14 mouse cellular contexts compared by ENCODE assay signal in genomic region chr3:65764511-65765508, GRCm38 (mm10).
DNase-seq lines count a peak whose midpoint lies in the region; ATAC-seq lines count a peak whose summit lies in the region.
"Had no signal": no experiment of that assay in that cellular context is flagged by ENCODE, and none has a peak within 500 bp of the region (broad histone marks: within the 10 kb centered on the region; RNA-seq: fewer than 3 reads in every experiment).

No protein-coding gene starts in this region.

- H3K9me3 ChIP-seq in hindbrain, embryonic 14.5 days (ENCODE audit: control insufficient read depth, low read length), result no peaks in the 10 kb centered on the region
- no peaks in the 10 kb centered on the region for H3K9me3 ChIP-seq in hindbrain, embryonic 12.5 days (replicated peaks)
- no peaks in the 10 kb centered on the region for H3K9me3 ChIP-seq in kidney, embryonic 16.5 days (ENCODE audit: low read length)
- no peaks in the 10 kb centered on the region for H3K9me3 ChIP-seq in midbrain, embryonic 16.5 days (replicated peaks; ENCODE audit: control insufficient read depth, low read length, poor library complexity, severe bottlenecking)
- H3K9me3 ChIP-seq: embryonic facial prominence, embryonic 12.5 days; heart, embryonic 13.5 days; neural tube, embryonic 12.5 days; stomach, embryonic 15.5 days had no signal

- H3K27me3 ChIP-seq in hindbrain, embryonic 14.5 days (ENCODE audit: control insufficient read depth, insufficient read depth, low read length), result no peaks in the 10 kb centered on the region
- no peaks in the 10 kb centered on the region for H3K27me3 ChIP-seq in hindbrain, embryonic 12.5 days
- no peaks in the 10 kb centered on the region for H3K27me3 ChIP-seq in kidney, embryonic 16.5 days (ENCODE audit: insufficient read depth, low read length)
- H3K27me3 ChIP-seq in midbrain, embryonic 16.5 days (ENCODE audit: control insufficient read depth, insufficient read depth, low read depth, low read length), result no peaks in the 10 kb centered on the region
- H3K27me3 ChIP-seq: embryonic facial prominence, embryonic 12.5 days; heart, embryonic 13.5 days; neural tube, embryonic 12.5 days; stomach, embryonic 15.5 days had no signal

- peaks cover 7% of the 10 kb centered on the region for H3K4me1 ChIP-seq in hindbrain, embryonic 14.5 days (replicated peaks; ENCODE audit: control insufficient read depth, insufficient read depth, low read length)
- peaks cover 4% of the 10 kb centered on the region for H3K4me1 ChIP-seq in hindbrain, embryonic 12.5 days
- H3K4me1 ChIP-seq in kidney, embryonic 16.5 days (ENCODE audit: insufficient read depth, low read length), result 0 out of 2 replicates have a peak, but pooled peaks cover 4% of the 10 kb centered on the region
- peaks cover 3% of the 10 kb centered on the region; the same call in 1 of the 2 replicates for H3K4me1 ChIP-seq in midbrain, embryonic 16.5 days (ENCODE audit: control insufficient read depth, insufficient read depth, low read length)
- H3K4me1 ChIP-seq: embryonic facial prominence, embryonic 12.5 days; neural tube, embryonic 12.5 days; stomach, embryonic 15.5 days had no signal

- H3K9ac ChIP-seq in hindbrain, embryonic 14.5 days, result no peak overlapping the region
- H3K9ac ChIP-seq in hindbrain, embryonic 12.5 days, result no peak overlapping the region
- no peak overlapping the region for H3K9ac ChIP-seq in kidney, embryonic 16.5 days (replicated peaks; ENCODE audit: low read length)
- H3K9ac ChIP-seq in midbrain, embryonic 16.5 days (ENCODE audit: low read depth, low read length), result no peak overlapping the region
- H3K9ac ChIP-seq: embryonic facial prominence, embryonic 12.5 days; heart, embryonic 13.5 days; neural tube, embryonic 12.5 days; stomach, embryonic 15.5 days had no signal

- no peak overlapping the region for H3K27ac ChIP-seq in hindbrain, embryonic 14.5 days
- no peak overlapping the region for H3K27ac ChIP-seq in hindbrain, embryonic 12.5 days
- H3K27ac ChIP-seq in kidney, embryonic 16.5 days (ENCODE audit: low read length), result no peak overlapping the region
- H3K27ac ChIP-seq in midbrain, embryonic 16.5 days (ENCODE audit: low read length), result no peak overlapping the region
- H3K27ac ChIP-seq: embryonic facial prominence, embryonic 12.5 days; heart, embryonic 13.5 days; left cerebral cortex, adult 2 months; neural tube, embryonic 12.5 days; stomach, embryonic 15.5 days had no signal

- ATAC-seq in CD4-positive, CD25-positive, alpha-beta regulatory T cell, adult 4 months, result no peak
- ATAC-seq in hindbrain, embryonic 14.5 days (ENCODE audit: low FRiP score), result 0 out of 2 replicates have a peak, but pooled peaks have one; percentile 60
- ATAC-seq in hindbrain, embryonic 12.5 days (ENCODE audit: low FRiP score), result no peak
- ATAC-seq in kidney, embryonic 16.5 days (ENCODE audit: low FRiP score, low TSS enrichment), result peak; percentile 73; the same call in 1 of the 2 replicates
- ATAC-seq in midbrain, embryonic 16.5 days, result peak; percentile 48

- 71% methylated on average over 20 of the region's 20 CpGs for WGBS in hindbrain, embryonic 14.5 days
- 75% methylated on average over 20 of the region's 20 CpGs for WGBS in hindbrain, embryonic 12.5 days
- WGBS in kidney, embryonic 16.5 days, result 74% methylated on average over 20 of the region's 20 CpGs
- WGBS in midbrain, embryonic 16.5 days, result 70% methylated on average over 20 of the region's 20 CpGs

- H3K36me3 ChIP-seq in hindbrain, embryonic 14.5 days (replicated peaks; ENCODE audit: control insufficient read depth, insufficient read depth), result no peaks in the 10 kb centered on the region
- no peaks in the 10 kb centered on the region for H3K36me3 ChIP-seq in hindbrain, embryonic 12.5 days
- no peaks in the 10 kb centered on the region for H3K36me3 ChIP-seq in kidney, embryonic 16.5 days (ENCODE audit: insufficient read depth, low read length)
- no peaks in the 10 kb centered on the region for H3K36me3 ChIP-seq in midbrain, embryonic 16.5 days (ENCODE audit: control insufficient read depth, insufficient read depth, low read length)
- H3K36me3 ChIP-seq: embryonic facial prominence, embryonic 12.5 days; heart, embryonic 13.5 days; neural tube, embryonic 12.5 days; stomach, embryonic 15.5 days had no signal

- DNase-seq in CD4-positive, CD25-positive, alpha-beta regulatory T cell, adult 2 months (ENCODE audit: low read depth, low spot score), result peak; percentile 1
- DNase-seq in hindbrain, embryonic 14.5 days (ENCODE audit: low spot score), result no peak
- DNase-seq in gastrocnemius, adult 8-10 months (ENCODE audit: low spot score in 2 of 2), result no peak
- no peak for DNase-seq in layer of hippocampus, adult 18-20 months (ENCODE audit: low spot score in 2 of 2)
- DNase-seq: lung, postnatal 10 days had no signal

- no peak overlapping the region for H3K4me2 ChIP-seq in hindbrain, embryonic 14.5 days (replicated peaks)
- H3K4me2 ChIP-seq in hindbrain, embryonic 12.5 days (replicated peaks), result no peak overlapping the region
- H3K4me2 ChIP-seq in kidney, embryonic 16.5 days (replicated peaks; ENCODE audit: low read depth, low read length), result no peak overlapping the region
- H3K4me2 ChIP-seq in midbrain, embryonic 16.5 days (ENCODE audit: low read length), result no peak overlapping the region
- H3K4me2 ChIP-seq: embryonic facial prominence, embryonic 12.5 days; heart, embryonic 13.5 days; neural tube, embryonic 12.5 days; stomach, embryonic 15.5 days had no signal

- H3K4me3 ChIP-seq in hindbrain, embryonic 14.5 days (replicated peaks; ENCODE audit: low read length), result no peak overlapping the region
- no peak overlapping the region for H3K4me3 ChIP-seq in hindbrain, embryonic 12.5 days
- no peak overlapping the region for H3K4me3 ChIP-seq in kidney, embryonic 16.5 days (ENCODE audit: low read length)
- no peak overlapping the region for H3K4me3 ChIP-seq in midbrain, embryonic 16.5 days (ENCODE audit: low read depth, low read length)
- H3K4me3 ChIP-seq: embryonic facial prominence, embryonic 12.5 days; heart, embryonic 13.5 days; left cerebral cortex, adult 2 months; neural tube, embryonic 12.5 days; stomach, embryonic 15.5 days had no signal

Comparison
In these comparisons a context has a peak if more than half of its experiments do, and no peak if none do; other contexts are left out.
1. ATAC-seq: peak in hindbrain, embryonic 14.5 days (single experiment), kidney, embryonic 16.5 days (single experiment) and midbrain, embryonic 16.5 days (single experiment); none in CD4-positive, CD25-positive, alpha-beta regulatory T cell, adult 4 months (single experiment) and hindbrain, embryonic 12.5 days (single experiment).